8 mouse cellular contexts compared by ENCODE assay signal in genomic region chr5:115358872-115359271, GRCm38 (mm10). TPM values are rescaled to one million over a fixed set of nuclear protein-coding genes. Genes with fewer than 3 reads are reported as not detected.
DNase-seq lines count a peak whose midpoint lies in the region; ATAC-seq and TF ChIP-seq lines count a peak whose summit lies in the region.

No protein-coding gene starts in this region.

- no peak for TF ChIP-seq POLR2A in lung, adult 2 months (IDR thresholded peaks at IDR 0.05; ENCODE audit: borderline replicate concordance, extremely low read depth, low read depth, low read length)

- H3K9me3 ChIP-seq in forebrain, embryonic 13.5 days (replicated peaks): no peaks in the 10 kb centered on the region
- H3K9me3 ChIP-seq in heart, postnatal 0 days (replicated peaks; ENCODE audit: control insufficient read depth, low read length): no peaks in the 10 kb centered on the region

- H3K27me3 ChIP-seq in forebrain, embryonic 13.5 days: no peaks in the 10 kb centered on the region
- H3K27me3 ChIP-seq in heart, postnatal 0 days (ENCODE audit: control insufficient read depth, insufficient read depth, low read length): no peaks in the 10 kb centered on the region

- TF ChIP-seq CTCF in heart, postnatal 0 days (IDR thresholded peaks at IDR 0.05; ENCODE audit: low read depth): peak; percentile 91
- peak; percentile 77 for TF ChIP-seq CTCF in lung, adult 2 months (IDR thresholded peaks at IDR 0.05; ENCODE audit: insufficient read depth, low read length)

- no peak for TF ChIP-seq EP300 in heart, postnatal 0 days (IDR thresholded peaks at IDR 0.05; ENCODE audit: low read depth)

- no peaks in the 10 kb centered on the region for H3K36me3 ChIP-seq in forebrain, embryonic 13.5 days (ENCODE audit: poor library complexity, severe bottlenecking)
- H3K36me3 ChIP-seq in heart, postnatal 0 days (replicated peaks; ENCODE audit: control insufficient read depth, insufficient read depth, low read length): no peaks in the 10 kb centered on the region

- WGBS in forebrain, embryonic 13.5 days: 2% methylated on average over 12 of the region's 12 CpGs
- 4% methylated on average over 12 of the region's 12 CpGs for WGBS in heart, postnatal 0 days
- 2% methylated on average over 12 of the region's 12 CpGs for WGBS in large intestine, adult 2 months
- WGBS in lung, adult 2 months: 2% methylated on average over 12 of the region's 12 CpGs

- DNase-seq in ES-CJ7 (ENCODE audit: low read depth, low spot score): peak; percentile 93
- peak; percentile 56 for DNase-seq in c-Kit-positive CD71-positive TER-119-positive erythroid progenitor cells, embryonic 14.5 days (ENCODE audit: low spot score)
- DNase-seq in heart, postnatal 0 days (ENCODE audit: low spot score): peak; percentile 75
- peak; percentile 32 for DNase-seq in large intestine, adult 2 months (ENCODE audit: low read depth, low spot score)
- DNase-seq in lung, adult 2 months: peak; percentile 82
- peak; percentile 87 for DNase-seq in ovary, postnatal 36 days (ENCODE audit: low spot score)
- DNase-seq in thymus, postnatal 14 days: peak; percentile 86

- H3K4me2 ChIP-seq in forebrain, embryonic 13.5 days: no peak overlapping the region
- no peak overlapping the region for H3K4me2 ChIP-seq in heart, postnatal 0 days (ENCODE audit: low read depth, low read length)

- no peak overlapping the region for H3K27ac ChIP-seq in forebrain, embryonic 13.5 days
- no peak overlapping the region for H3K27ac ChIP-seq in heart, postnatal 0 days (ENCODE audit: low read depth)

- 0 out of 2 replicates have a peak, but pooled peaks have one; percentile 48 for ATAC-seq in forebrain, embryonic 13.5 days
- ATAC-seq in heart, postnatal 0 days (ENCODE audit: insufficient read depth, low read depth): peak; percentile 76; the same call in 1 of the 2 replicates

- H3K9ac ChIP-seq in forebrain, embryonic 13.5 days: no peak overlapping the region
- H3K9ac ChIP-seq in heart, postnatal 0 days (replicated peaks; ENCODE audit: low read depth, low read length): no peak overlapping the region

- H3K4me1 ChIP-seq in forebrain, embryonic 13.5 days: peaks cover 9% of the 10 kb centered on the region; the same call in 1 of the 2 replicates
- H3K4me1 ChIP-seq in heart, postnatal 0 days (ENCODE audit: control insufficient read depth, insufficient read depth): no peaks in the 10 kb centered on the region
- no peaks in the 10 kb centered on the region for H3K4me1 ChIP-seq in lung, adult 2 months (ENCODE audit: control insufficient read depth, insufficient read depth, low read length)

- no peak overlapping the region for H3K4me3 ChIP-seq in forebrain, embryonic 13.5 days
- no peak overlapping the region for H3K4me3 ChIP-seq in heart, postnatal 0 days (ENCODE audit: low read depth, low read length)
- H3K4me3 ChIP-seq in lung, adult 2 months (replicated peaks; ENCODE audit: extremely low read depth, low read depth, low read length): no peak overlapping the region

RNA-seq across cellular contexts. Expression of gene Cox6a1, which starts 10.1 kb away (rescaled TPM):
- polyA plus RNA-seq in forebrain, embryonic 13.5 days (2015; fragmentation: Nextera tagmentation; extraction: Ambion mirVana): 965 and 999 TPM in 2 replicates
- 1,673 and 1,690 TPM in 2 replicates for total RNA-seq in heart, postnatal 0 days (2014; rRNA removed; ENCODE audit: low replicate concordance)
- 2,126 and 2,128 TPM in 2 replicates for polyA plus RNA-seq in heart, postnatal 0 days (2015; fragmentation: Nextera tagmentation; extraction: Ambion mirVana)
- polyA plus RNA-seq in large intestine, adult 2 months (2012; rRNA removed): 3,102 and 3,530 TPM in 2 replicates
- 2,050 and 2,118 TPM in 2 replicates for polyA plus RNA-seq in lung, adult 2 months (2012; rRNA removed)

RNA-seq across cellular contexts. Expression of gene Triap1, which starts 17.8 kb away (rescaled TPM):
- polyA plus RNA-seq in forebrain, embryonic 13.5 days (2015; fragmentation: Nextera tagmentation; extraction: Ambion mirVana): 58.6 and 64.3 TPM in 2 replicates
- total RNA-seq in heart, postnatal 0 days (2014; rRNA removed; ENCODE audit: low replicate concordance): 13.0 and 27.2 TPM in 2 replicates
- polyA plus RNA-seq in heart, postnatal 0 days (2015; fragmentation: Nextera tagmentation; extraction: Ambion mirVana): 39.2 and 42.3 TPM in 2 replicates
- polyA plus RNA-seq in large intestine, adult 2 months (2012; rRNA removed): 22.4 and 22.9 TPM in 2 replicates
- 9.2 and 10.8 TPM in 2 replicates for polyA plus RNA-seq in lung, adult 2 months (2012; rRNA removed)

RNA-seq across cellular contexts. Expression of gene Gatc, which starts 17.9 kb away (rescaled TPM):
- polyA plus RNA-seq in forebrain, embryonic 13.5 days (2015; fragmentation: Nextera tagmentation; extraction: Ambion mirVana): 31.8 and 34.1 TPM in 2 replicates
- total RNA-seq in heart, postnatal 0 days (2014; rRNA removed; ENCODE audit: low replicate concordance): 10.4 and 19.4 TPM in 2 replicates
- 14.8 and 15.1 TPM in 2 replicates for polyA plus RNA-seq in heart, postnatal 0 days (2015; fragmentation: Nextera tagmentation; extraction: Ambion mirVana)
- polyA plus RNA-seq in large intestine, adult 2 months (2012; rRNA removed): 8.3 and 9.4 TPM in 2 replicates
- polyA plus RNA-seq in lung, adult 2 months (2012; rRNA removed): 11.3 and 12.0 TPM in 2 replicates

RNA-seq across cellular contexts. Expression of gene Srsf9, which starts 31.9 kb away (rescaled TPM):
- polyA plus RNA-seq in forebrain, embryonic 13.5 days (2015; fragmentation: Nextera tagmentation; extraction: Ambion mirVana): 255 and 263 TPM in 2 replicates
- 21.3 and 41.1 TPM in 2 replicates for total RNA-seq in heart, postnatal 0 days (2014; rRNA removed; ENCODE audit: low replicate concordance)
- polyA plus RNA-seq in heart, postnatal 0 days (2015; fragmentation: Nextera tagmentation; extraction: Ambion mirVana): 62.9 and 67.5 TPM in 2 replicates
- polyA plus RNA-seq in large intestine, adult 2 months (2012; rRNA removed): 28.5 and 31.3 TPM in 2 replicates
- 46.0 and 49.0 TPM in 2 replicates for polyA plus RNA-seq in lung, adult 2 months (2012; rRNA removed)

RNA-seq across cellular contexts. Expression of gene Dynll1, which starts 58.1 kb away (rescaled TPM):
- polyA plus RNA-seq in forebrain, embryonic 13.5 days (2015; fragmentation: Nextera tagmentation; extraction: Ambion mirVana): 1,571 and 1,757 TPM in 2 replicates
- 164 and 224 TPM in 2 replicates for total RNA-seq in heart, postnatal 0 days (2014; rRNA removed; ENCODE audit: low replicate concordance)
- polyA plus RNA-seq in heart, postnatal 0 days (2015; fragmentation: Nextera tagmentation; extraction: Ambion mirVana): 615 and 804 TPM in 2 replicates
- 147 and 222 TPM in 2 replicates for polyA plus RNA-seq in large intestine, adult 2 months (2012; rRNA removed)
- 314 and 332 TPM in 2 replicates for polyA plus RNA-seq in lung, adult 2 months (2012; rRNA removed)

Comparison
In these comparisons a context has a peak if more than half of its experiments do, and no peak if none do; other contexts are left out.
1. DNase-seq: peak in every context shown above with its lines; median percentile 93 in ES-CJ7; 87 in ovary, postnatal 36 days; 86 in thymus, postnatal 14 days; 82 in lung, adult 2 months; 75 in heart, postnatal 0 days; 56 in c-Kit-positive CD71-positive TER-119-positive erythroid progenitor cells, embryonic 14.5 days; 32 in large intestine, adult 2 months.